In genomic region chr2:73003049-73003448, GRCm38 (mm10) we compare ENCODE assay signal across 8 mouse cellular contexts. TPM values are rescaled to one million over a fixed set of nuclear protein-coding genes. Genes with fewer than 3 reads are reported as not detected.
DNase-seq lines count a peak whose midpoint lies in the region; ATAC-seq lines count a peak whose summit lies in the region.

No protein-coding gene starts in this region.

- H3K27me3 ChIP-seq in forebrain, embryonic 13.5 days, result no peaks in the 10 kb centered on the region
- H3K27me3 ChIP-seq in forebrain, embryonic 11.5 days (ENCODE audit: control insufficient read depth, insufficient read depth, low read length), result no peaks in the 10 kb centered on the region
- H3K27me3 ChIP-seq in limb, embryonic 11.5 days (ENCODE audit: control insufficient read depth, insufficient read depth, low read length), result no peaks in the 10 kb centered on the region

- H3K4me3 ChIP-seq in forebrain, embryonic 13.5 days, result no peak overlapping the region
- no peak overlapping the region for H3K4me3 ChIP-seq in forebrain, embryonic 11.5 days (ENCODE audit: low read depth, low read length)
- no peak overlapping the region for H3K4me3 ChIP-seq in limb, embryonic 11.5 days (ENCODE audit: low read depth, low read length)

- 76% methylated on average over 9 of the region's 12 CpGs for WGBS in forebrain, embryonic 13.5 days
- WGBS in forebrain, embryonic 11.5 days, result 68% methylated on average over 12 of the region's 12 CpGs
- 47% methylated on average over 10 of the region's 12 CpGs for WGBS in limb, embryonic 11.5 days

- peak overlapping the region; percentile 10; the same call in 1 of the 2 replicates for H3K27ac ChIP-seq in forebrain, embryonic 13.5 days
- H3K27ac ChIP-seq in forebrain, embryonic 11.5 days (ENCODE audit: low read depth, low read length), result no peak overlapping the region
- H3K27ac ChIP-seq in limb, embryonic 11.5 days (replicated peaks; ENCODE audit: low read depth, low read length), result no peak overlapping the region

- H3K4me2 ChIP-seq in forebrain, embryonic 13.5 days, result no peak overlapping the region
- H3K4me2 ChIP-seq in forebrain, embryonic 11.5 days (ENCODE audit: low read depth, low read length, severe bottlenecking), result no peak overlapping the region
- H3K4me2 ChIP-seq in limb, embryonic 11.5 days (ENCODE audit: low read depth, severe bottlenecking), result no peak overlapping the region

- DNase-seq in forebrain, embryonic 11.5 days (ENCODE audit: low spot score), result no peak
- DNase-seq in adrenal gland, postnatal 36 days, result peak; percentile 30 to 50
- peak; percentile 73 to 78 for DNase-seq in heart, adult 9 months (ENCODE audit: low spot score in 2 of 2)
- peak; percentile 41 for DNase-seq in limb, embryonic 11.5 days (ENCODE audit: low spot score)
- DNase-seq in cerebellum, postnatal 4 days (ENCODE audit: low spot score in 2 of 2), result no peak
- DNase-seq in layer of hippocampus, adult 11-12 months (ENCODE audit: low spot score), result no peak

- H3K36me3 ChIP-seq in forebrain, embryonic 13.5 days (ENCODE audit: poor library complexity, severe bottlenecking), result no peaks in the 10 kb centered on the region
- no peaks in the 10 kb centered on the region for H3K36me3 ChIP-seq in forebrain, embryonic 11.5 days (ENCODE audit: control insufficient read depth, insufficient read depth, low read length)
- no peaks in the 10 kb centered on the region; the same call in 1 of the 2 replicates for H3K36me3 ChIP-seq in limb, embryonic 11.5 days (ENCODE audit: control insufficient read depth, insufficient read depth, low read length)

- H3K4me1 ChIP-seq in forebrain, embryonic 13.5 days, result peaks cover 22% of the 10 kb centered on the region
- H3K4me1 ChIP-seq in forebrain, embryonic 11.5 days (replicated peaks; ENCODE audit: control insufficient read depth, insufficient read depth, low read length), result peaks cover 9% of the 10 kb centered on the region; the same call in 1 of the 2 replicates
- peaks cover 10% of the 10 kb centered on the region for H3K4me1 ChIP-seq in limb, embryonic 11.5 days (ENCODE audit: control insufficient read depth, insufficient read depth, low read length)

- H3K9ac ChIP-seq in forebrain, embryonic 13.5 days, result no peak overlapping the region
- no peak overlapping the region for H3K9ac ChIP-seq in forebrain, embryonic 11.5 days (ENCODE audit: low read length)
- no peak overlapping the region for H3K9ac ChIP-seq in limb, embryonic 11.5 days (ENCODE audit: low read length)

- no peak for ATAC-seq in forebrain, embryonic 13.5 days
- no peak for ATAC-seq in forebrain, embryonic 11.5 days (replicated peaks; ENCODE audit: low FRiP score)
- ATAC-seq in limb, embryonic 11.5 days (ENCODE audit: insufficient number of reproducible peaks, low FRiP score, low TSS enrichment, low read depth), result no peak
- ATAC-seq in monocyte, adult 5-6 weeks (replicated peaks; ENCODE audit: insufficient number of reproducible peaks, low FRiP score, low TSS enrichment, poor library complexity, severe bottlenecking), result peak; percentile 81

- no peaks in the 10 kb centered on the region for H3K9me3 ChIP-seq in forebrain, embryonic 13.5 days (replicated peaks)
- H3K9me3 ChIP-seq in forebrain, embryonic 11.5 days (ENCODE audit: control insufficient read depth, low read length), result no peaks in the 10 kb centered on the region
- H3K9me3 ChIP-seq in limb, embryonic 11.5 days (ENCODE audit: control insufficient read depth, low read length), result no peaks in the 10 kb centered on the region

RNA-seq across cellular contexts. Expression of gene Gm11084, which starts 16.5 kb away (rescaled TPM):
- polyA plus RNA-seq in forebrain, embryonic 13.5 days (2015; fragmentation: Nextera tagmentation; extraction: Ambion mirVana), result not detected in 2 replicates
- polyA plus RNA-seq in forebrain, embryonic 11.5 days (2014; fragmentation: Nextera tagmentation; extraction: Ambion mirVana), result not detected in 2 replicates
- total RNA-seq in adrenal gland, postnatal 36 days (2021), result not detected
- polyA plus RNA-seq in limb, embryonic 11.5 days (2014; fragmentation: Nextera tagmentation; extraction: Ambion mirVana), result not detected in 2 replicates
- not detected in 3 replicates for total RNA-seq in monocyte, adult 5-6 weeks (2017)

RNA-seq across cellular contexts. Expression of gene Sp3, which starts 22.8 kb away (rescaled TPM):
- 64.3 and 66.6 TPM in 2 replicates for polyA plus RNA-seq in forebrain, embryonic 13.5 days (2015; fragmentation: Nextera tagmentation; extraction: Ambion mirVana)
- 71.5 and 74.9 TPM in 2 replicates for polyA plus RNA-seq in forebrain, embryonic 11.5 days (2014; fragmentation: Nextera tagmentation; extraction: Ambion mirVana)
- 10 to 100 TPM; 54.0 to 62.2 TPM for total RNA-seq in adrenal gland, postnatal 36 days (2021)
- 71.6 and 82.9 TPM in 2 replicates for polyA plus RNA-seq in limb, embryonic 11.5 days (2014; fragmentation: Nextera tagmentation; extraction: Ambion mirVana)
- total RNA-seq in monocyte, adult 5-6 weeks (2017), result 204 to 233 TPM (median 229 TPM) in 3 replicates

Comparison
In these comparisons a context has a peak if more than half of its experiments do, and no peak if none do; other contexts are left out.
1. DNase-seq: peak in adrenal gland, postnatal 36 days (2 of 2), heart, adult 9 months (2 of 2) and limb, embryonic 11.5 days (single experiment); none in forebrain, embryonic 11.5 days (single experiment), cerebellum, postnatal 4 days (0 of 2) and layer of hippocampus, adult 11-12 months (single experiment).